Comparison of ENCODE assay signal across 9 mouse cellular contexts in genomic region chr13:76681286-76681685, GRCm38 (mm10).
DNase-seq lines count a peak whose midpoint lies in the region; ATAC-seq and TF ChIP-seq lines count a peak whose summit lies in the region.
"Had no signal": no experiment of that assay in that cellular context is flagged by ENCODE, and none has a peak within 500 bp of the region (broad histone marks: within the 10 kb centered on the region; RNA-seq: fewer than 3 reads in every experiment).

No protein-coding gene starts in this region.

- no peaks in the 10 kb centered on the region for H3K79me2 ChIP-seq in MEL (ENCODE audit: control insufficient read depth, insufficient read depth, low read length, poor library complexity)

- no peaks in the 10 kb centered on the region for H3K36me3 ChIP-seq in MEL (ENCODE audit: control insufficient read depth in 1 of 2, insufficient read depth in 2 of 2, low read length in 2 of 2)
- H3K36me3 ChIP-seq: embryonic facial prominence, embryonic 13.5 days had no signal

- H3K27me3 ChIP-seq in MEL (ENCODE audit: control insufficient read depth in 1 of 2, insufficient read depth in 2 of 2, low read length in 2 of 2): no peaks in the 10 kb centered on the region
- H3K27me3 ChIP-seq: embryonic facial prominence, embryonic 13.5 days had no signal

- peak; percentile 82 for TF ChIP-seq CTCF in layer of hippocampus, adult 2 months (conservative IDR thresholded peaks at IDR 0.05)
- peak; percentile 16 to 62 (median 17); a peak in 2 of 6 replicates for TF ChIP-seq CTCF in MEL (IDR thresholded peaks at IDR 0.05 in 2 of 3, conservative IDR thresholded peaks at IDR 0.05 in 1 of 3; ENCODE audit: control insufficient read depth in 1 of 3, insufficient read depth in 1 of 3, low read depth in 2 of 3, low read length in 3 of 3, poor library complexity in 1 of 3, severe bottlenecking in 1 of 3)
- peak; percentile 32; the same call in 1 of the 2 replicates for TF ChIP-seq CTCF in cortical plate, adult 2 months (IDR thresholded peaks at IDR 0.05; ENCODE audit: extremely low read depth, insufficient read depth, low read length)

- H3K4me1 ChIP-seq in MEL (ENCODE audit: control insufficient read depth in 1 of 2, insufficient read depth in 2 of 2, low read length in 2 of 2): no peaks in the 10 kb centered on the region
- H3K4me1 ChIP-seq in cortical plate, adult 2 months (ENCODE audit: control insufficient read depth, insufficient read depth, low read length): no peaks in the 10 kb centered on the region
- H3K4me1 ChIP-seq: embryonic facial prominence, embryonic 13.5 days had no signal

- DNase-seq in layer of hippocampus, adult 2 months (ENCODE audit: low spot score in 2 of 2): peak in 1 of 2 experiments; percentile 6
- DNase-seq in layer of hippocampus, adult 9-11 months: no peak
- peak; percentile 39 for DNase-seq in MEL (ENCODE audit: low read depth, low spot score)
- no peak for DNase-seq in ovary, adult 18-20 months (ENCODE audit: low spot score)
- no peak for DNase-seq in right cerebral cortex, adult 18-20 months
- DNase-seq in left cerebral cortex, adult 9 months (ENCODE audit: low spot score in 2 of 2): no peak

- peak; percentile 78 for TF ChIP-seq RAD21 in MEL (IDR thresholded peaks at IDR 0.05; ENCODE audit: low read depth, low read length)

- H3K27ac ChIP-seq in layer of hippocampus, adult 2 months: no peak overlapping the region
- no peak overlapping the region for H3K27ac ChIP-seq in MEL (ENCODE audit: control insufficient read depth, low read depth, low read length)
- no peak overlapping the region for H3K27ac ChIP-seq in cortical plate, adult 2 months (ENCODE audit: insufficient read depth, low read length)
- H3K27ac ChIP-seq: embryonic facial prominence, embryonic 13.5 days had no signal

- peak; percentile 91 for ATAC-seq in megakaryocyte progenitor cell, adult 5-6 weeks (replicated peaks; ENCODE audit: poor library complexity)

- no peak overlapping the region for H3K4me3 ChIP-seq in layer of hippocampus, adult 2 months
- H3K4me3 ChIP-seq in MEL (ENCODE audit: control insufficient read depth in 1 of 2, insufficient read depth in 1 of 2, low read depth in 2 of 2, low read length in 2 of 2): no peak overlapping the region
- H3K4me3 ChIP-seq in cortical plate, adult 2 months (ENCODE audit: insufficient read depth, low read length): no peak overlapping the region
- H3K4me3 ChIP-seq: embryonic facial prominence, embryonic 13.5 days had no signal

- no peaks in the 10 kb centered on the region for H3K9me3 ChIP-seq in MEL (replicated peaks; ENCODE audit: insufficient read depth, low read length)
- H3K9me3 ChIP-seq: embryonic facial prominence, embryonic 13.5 days had no signal

- no peak for TF ChIP-seq POLR2A in MEL (IDR thresholded peaks at IDR 0.05; ENCODE audit: control insufficient read depth in 1 of 2, insufficient read depth in 1 of 2, low read depth in 1 of 2, low read length in 2 of 2, poor library complexity in 1 of 2)
- no peak for TF ChIP-seq POLR2A in cortical plate, adult 2 months (IDR thresholded peaks at IDR 0.05; ENCODE audit: extremely low read depth, insufficient read depth, low read length)

- no peak overlapping the region for H3K9ac ChIP-seq in MEL (ENCODE audit: control insufficient read depth, low read depth, low read length, poor library complexity, severe bottlenecking)
- H3K9ac ChIP-seq: embryonic facial prominence, embryonic 13.5 days had no signal

- TF ChIP-seq EP300 in MEL (IDR thresholded peaks at IDR 0.05; ENCODE audit: low read depth in 1 of 2, low read length in 2 of 2): no peak

TF ChIP-seq in MEL, 35 proteins besides CTCF, POLR2A, EP300 and RAD21:
- TF ChIP-seq CHD1 (IDR thresholded peaks at IDR 0.05; ENCODE audit: low read depth, low read length) (no peak), SMC3 (IDR thresholded peaks at IDR 0.05; ENCODE audit: low read depth, low read length) (peak; percentile 75), NRF1 (IDR thresholded peaks at IDR 0.05; ENCODE audit: insufficient read depth, low read depth, low read length, poor library complexity, severe bottlenecking) (no peak), ZC3H11A (IDR thresholded peaks at IDR 0.05; ENCODE audit: low read depth, low read length) (peak; percentile 72)

Comparison
In these comparisons a context has a peak if more than half of its experiments do, and no peak if none do; other contexts are left out.
1. CTCF ChIP-seq: peak in every context shown above with its lines; median percentile 82 in layer of hippocampus, adult 2 months; 32 in cortical plate, adult 2 months; 17 in MEL.